Mouse (Mus musculus): ENCODE results near the gene Wscd2.

DNA sequence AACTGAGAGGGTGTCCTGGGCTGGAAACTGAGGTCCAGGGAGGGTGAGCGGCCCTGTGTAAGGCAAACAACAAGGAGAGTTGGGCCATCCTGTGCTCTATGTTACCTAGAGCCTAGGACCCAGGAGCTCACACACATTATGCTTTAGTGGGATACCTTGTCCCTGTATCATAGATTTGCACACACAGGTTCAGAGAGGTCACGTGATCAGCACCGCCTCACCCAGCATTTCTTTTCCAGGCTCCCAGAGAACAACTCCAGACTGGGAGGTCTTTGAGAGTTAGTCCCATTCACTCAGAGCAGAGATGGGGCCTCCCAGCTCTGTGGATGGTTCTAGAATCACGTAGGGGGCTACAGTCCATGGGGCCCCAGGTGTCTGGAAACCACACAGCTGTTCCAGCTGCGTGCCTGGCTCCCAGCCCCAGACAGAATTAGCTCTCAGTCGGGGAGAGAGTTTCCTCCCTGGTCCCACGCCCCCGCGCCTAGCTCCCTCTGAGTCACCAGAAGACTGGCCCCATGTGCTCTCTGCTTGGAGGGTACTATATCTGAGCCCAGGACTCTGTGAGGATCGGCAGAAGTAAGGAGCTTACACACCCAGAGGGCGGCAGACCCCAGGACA lies 137.8 kb downstream of the Wscd2 start:
- TF ChIP-seq ZC3H11A (IDR thresholded peaks at IDR 0.05; ENCODE audit: borderline replicate concordance, low read depth, low read length) (no peak), ZNF384 (IDR thresholded peaks at IDR 0.05; ENCODE audit: low read depth, low read length) (no peak), HCFC1 (IDR thresholded peaks at IDR 0.05; ENCODE audit: borderline replicate concordance, insufficient read depth, low read length) (no peak), MAFK (IDR thresholded peaks at IDR 0.05; ENCODE audit: insufficient read depth, low read depth, low read length) (no peak)
